Mouse (Mus musculus): Measurements from ENCODE around the gene Dnm1l. TPM values are rescaled to one million over a fixed set of nuclear protein-coding genes. Genes with fewer than 3 reads are reported as not detected.
"Not testable (repeated sequence)": the region's sequence is repeated elsewhere in the genome, so short reads cannot be mapped to it uniquely, and the experiment has no call there.

Dnm1l gene
- 34.3 and 35.5 TPM in 2 replicates for total RNA-seq (2015; ENCODE audit: low replicate concordance)
- 15.9 and 18.5 TPM in 2 replicates for total RNA-seq (2017; ENCODE audit: low replicate concordance)

DNA sequence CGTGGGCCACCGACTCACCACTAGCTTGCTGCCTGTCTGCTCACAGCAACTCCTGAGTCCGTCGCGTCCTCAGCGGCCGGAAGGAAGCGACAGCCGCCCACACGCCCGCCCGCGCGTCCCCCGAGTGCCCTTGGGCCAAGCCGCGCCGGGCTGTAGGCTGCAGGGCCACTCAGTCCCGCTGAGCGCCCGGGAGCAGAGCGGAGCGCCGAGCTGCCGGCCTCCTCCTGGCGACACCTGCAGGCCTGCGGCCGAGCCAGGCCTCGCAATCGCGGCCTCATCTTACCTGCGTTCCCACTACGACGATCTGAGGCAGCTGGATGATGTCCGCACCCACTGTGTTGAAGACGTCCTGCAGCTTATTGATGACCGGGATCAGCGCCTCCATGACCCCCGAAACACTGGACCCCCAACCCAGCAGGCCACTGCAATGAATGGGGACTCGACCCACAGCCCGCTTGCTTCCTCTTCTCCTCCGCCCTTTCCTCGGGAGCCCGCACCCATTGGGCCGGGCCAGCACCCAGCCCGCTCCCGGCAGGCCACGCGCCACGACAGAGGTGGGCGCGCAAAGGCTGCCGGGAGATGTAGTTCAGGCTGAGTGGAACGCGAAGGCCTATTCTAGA lies at the start of gene Dnm1l:
TSS of gene Dnm1l (minus strand) at position 479 of the 620 bp plus-strand sequence.
- peak; percentile 100 for ATAC-seq (replicated peaks; ENCODE audit: low FRiP score, poor library complexity, severe bottlenecking)

DNA sequence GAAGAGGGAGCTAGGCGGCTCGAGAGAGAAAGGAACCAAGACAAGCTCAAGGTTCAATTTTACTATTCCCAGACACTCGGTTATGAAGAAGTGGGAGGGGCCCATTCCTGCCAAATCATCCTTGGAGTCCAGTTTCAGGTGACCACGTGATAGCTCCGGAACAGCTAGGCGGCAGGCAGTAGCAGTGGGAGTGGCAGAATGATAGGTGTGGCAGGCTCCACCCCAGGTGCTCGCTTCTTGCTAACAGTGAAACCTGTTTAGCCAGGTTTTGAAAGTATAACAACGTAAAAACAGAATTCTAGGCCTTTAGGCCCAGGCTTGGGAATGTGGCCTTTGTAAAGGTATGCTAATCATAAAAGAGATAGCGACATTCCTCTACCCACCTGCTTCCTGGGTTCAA lies 8.5 kb upstream of the Dnm1l start:
- ATAC-seq (replicated peaks; ENCODE audit: low FRiP score, poor library complexity, severe bottlenecking), result not testable (repeated sequence)

DNA sequence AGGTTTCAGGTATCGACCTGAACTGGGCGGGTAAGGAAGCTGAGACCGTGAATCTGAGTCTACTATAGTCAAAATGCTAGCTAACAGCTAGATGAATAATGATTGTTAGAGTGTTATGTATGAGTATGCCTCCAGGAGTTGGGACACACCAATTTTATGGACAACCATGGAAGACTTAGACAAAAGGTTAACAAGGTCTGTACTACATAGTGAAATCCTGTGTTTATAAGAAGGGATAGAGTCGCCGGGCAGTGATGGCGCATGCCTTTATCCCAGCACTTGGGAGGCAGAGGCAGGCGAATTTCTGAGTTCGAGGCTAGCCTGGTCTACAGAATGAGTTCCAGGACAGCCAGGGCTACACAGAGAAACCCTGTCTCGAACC lies 333 bp upstream of the Dnm1l start:
- ATAC-seq (replicated peaks; ENCODE audit: low FRiP score, poor library complexity, severe bottlenecking), result not testable (repeated sequence)

DNA sequence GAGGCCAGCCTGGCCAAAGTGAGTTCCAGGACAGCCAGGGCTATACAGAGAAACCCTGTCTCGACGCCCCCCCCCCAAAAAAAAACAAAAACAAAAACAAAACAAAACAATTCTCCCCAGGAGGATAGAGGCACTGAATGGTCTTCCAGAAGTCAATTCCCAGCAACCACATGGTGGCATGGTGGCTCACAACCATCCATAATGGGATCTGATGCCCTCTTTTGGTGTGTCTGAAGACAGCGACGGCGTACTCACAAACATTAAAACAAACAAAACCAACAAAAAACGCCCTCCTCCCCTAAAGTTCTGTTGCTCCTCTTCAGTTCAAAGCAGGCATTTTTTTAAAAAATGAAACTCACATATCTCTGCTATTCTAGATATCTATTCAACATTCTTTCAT lies 851 bp downstream of the Dnm1l start:
- no peak for ATAC-seq (replicated peaks; ENCODE audit: low FRiP score, poor library complexity, severe bottlenecking)

DNA sequence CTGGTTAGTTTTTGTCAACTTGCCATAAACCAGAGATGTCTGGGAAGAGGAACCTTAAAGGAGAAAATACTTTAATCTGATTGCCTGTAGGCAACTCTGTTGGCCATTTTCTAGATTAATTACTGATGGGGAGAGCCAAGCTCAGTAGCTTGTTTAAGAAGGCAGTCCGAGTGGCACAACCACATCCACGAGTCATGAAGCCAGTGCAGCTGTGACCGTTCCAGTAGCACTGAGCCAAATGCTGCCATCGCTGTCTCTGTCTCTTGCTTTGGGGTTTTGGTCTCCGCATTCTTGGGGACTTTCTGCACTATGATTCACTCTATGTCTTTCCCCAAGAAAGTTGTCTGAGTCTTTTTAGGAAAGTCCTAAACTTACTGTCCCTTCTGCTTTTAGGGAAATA lies 12.3 kb downstream of the Dnm1l start:
- ATAC-seq (replicated peaks; ENCODE audit: low FRiP score, poor library complexity, severe bottlenecking), result no peak

DNA sequence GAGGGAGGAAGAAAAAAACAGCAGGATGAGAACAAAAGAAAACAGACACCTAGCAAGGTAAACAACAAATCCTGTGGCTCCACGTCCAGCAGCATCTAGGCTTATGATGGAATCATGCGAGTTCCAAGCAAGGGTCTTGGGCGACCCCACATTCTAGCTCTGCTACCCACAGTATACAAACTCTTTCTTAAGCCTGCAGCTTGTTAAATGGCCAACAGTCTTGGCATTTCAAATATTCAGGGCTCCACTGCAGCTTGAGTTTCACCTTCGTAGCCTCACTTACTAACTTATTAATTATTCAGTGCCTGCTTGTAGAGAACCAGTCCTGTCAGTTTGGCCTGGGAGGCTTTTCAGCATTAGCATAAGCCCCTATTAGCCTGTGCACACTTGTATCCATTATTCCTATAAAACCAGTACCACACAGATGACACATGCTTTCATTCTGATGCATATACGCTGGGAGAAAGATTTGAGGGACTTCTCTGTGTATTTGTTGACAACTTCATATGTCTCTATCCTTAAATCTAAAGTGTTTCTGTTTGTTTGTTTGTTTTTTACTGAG lies 32.9 kb downstream of the Dnm1l start:
- ATAC-seq (replicated peaks; ENCODE audit: low FRiP score, poor library complexity, severe bottlenecking), result no peak

DNA sequence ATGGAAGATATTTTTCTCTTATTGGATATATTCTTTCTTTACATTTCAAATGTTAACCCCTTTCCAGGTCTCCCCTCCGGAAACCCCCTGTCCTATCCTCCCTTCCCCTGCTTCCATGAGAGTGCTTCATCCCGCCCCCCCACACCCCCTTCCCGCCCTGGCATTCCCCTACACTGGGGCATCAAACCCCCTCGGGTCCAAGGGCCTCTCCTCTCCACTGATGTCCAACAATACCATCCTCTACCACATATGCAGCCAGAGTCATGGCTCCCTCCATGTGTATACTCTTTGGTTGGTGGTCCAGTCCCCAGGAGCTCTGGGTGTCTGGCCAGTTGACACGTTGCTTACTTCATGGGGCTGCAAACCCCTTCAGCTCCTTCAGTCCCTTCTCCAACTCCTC lies 47.4 kb downstream of the Dnm1l start:
- ATAC-seq (replicated peaks; ENCODE audit: low FRiP score, poor library complexity, severe bottlenecking), result no peak

DNA sequence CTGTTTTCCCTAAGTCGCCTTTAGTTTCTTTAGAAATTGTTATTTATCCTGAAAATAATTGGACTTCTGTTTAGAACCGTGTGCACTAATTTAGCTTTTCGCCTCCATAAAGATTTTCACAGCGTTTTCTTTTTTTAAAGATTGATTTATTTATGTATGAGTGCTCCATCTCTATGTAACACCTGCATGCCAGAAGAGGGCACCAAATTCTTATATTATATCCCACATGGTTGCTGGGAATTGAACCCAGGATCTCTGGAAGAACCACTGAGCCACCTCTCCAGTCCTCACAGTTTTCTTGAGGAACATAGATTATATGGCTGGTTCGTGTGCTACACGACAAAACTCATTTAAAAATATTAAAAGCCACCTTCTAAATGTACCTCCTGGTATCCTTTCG lies 54.9 kb downstream of the Dnm1l start:
- no peak for ATAC-seq (replicated peaks; ENCODE audit: low FRiP score, poor library complexity, severe bottlenecking)

DNA sequence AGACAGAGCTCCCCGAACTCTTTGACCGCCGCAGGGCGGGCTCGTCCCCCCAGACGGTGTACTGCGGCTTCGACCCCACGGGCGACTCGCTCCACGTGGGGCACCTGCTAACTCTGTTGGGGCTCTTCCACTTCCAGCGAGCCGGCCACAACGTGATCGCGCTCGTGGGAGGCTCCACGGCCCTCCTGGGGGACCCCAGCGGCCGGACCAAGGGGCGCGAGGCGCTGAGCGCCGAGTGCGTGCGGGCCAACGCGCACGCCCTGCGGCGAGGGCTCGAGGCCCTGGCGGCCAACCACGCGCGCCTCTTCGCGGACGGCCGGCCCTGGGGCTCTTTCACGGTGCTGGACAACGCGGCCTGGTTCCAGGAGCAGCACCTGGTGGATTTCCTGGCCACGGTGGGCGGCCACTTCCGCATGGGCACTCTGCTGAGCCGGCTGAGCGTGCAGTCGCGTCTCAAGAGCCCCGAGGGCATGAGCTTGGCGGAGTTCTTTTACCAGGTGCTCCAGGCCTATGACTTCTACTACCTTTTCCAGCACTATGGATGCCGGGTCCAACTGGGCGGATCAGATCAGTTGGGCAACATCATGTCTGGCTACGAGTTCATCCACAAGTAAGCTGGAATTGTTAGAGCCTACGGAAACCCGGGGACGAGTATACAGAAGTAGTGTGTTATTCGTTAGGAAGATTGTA lies 55.5 kb downstream of the Dnm1l start:
- no peak for ATAC-seq (replicated peaks; ENCODE audit: low FRiP score, poor library complexity, severe bottlenecking)

DNA sequence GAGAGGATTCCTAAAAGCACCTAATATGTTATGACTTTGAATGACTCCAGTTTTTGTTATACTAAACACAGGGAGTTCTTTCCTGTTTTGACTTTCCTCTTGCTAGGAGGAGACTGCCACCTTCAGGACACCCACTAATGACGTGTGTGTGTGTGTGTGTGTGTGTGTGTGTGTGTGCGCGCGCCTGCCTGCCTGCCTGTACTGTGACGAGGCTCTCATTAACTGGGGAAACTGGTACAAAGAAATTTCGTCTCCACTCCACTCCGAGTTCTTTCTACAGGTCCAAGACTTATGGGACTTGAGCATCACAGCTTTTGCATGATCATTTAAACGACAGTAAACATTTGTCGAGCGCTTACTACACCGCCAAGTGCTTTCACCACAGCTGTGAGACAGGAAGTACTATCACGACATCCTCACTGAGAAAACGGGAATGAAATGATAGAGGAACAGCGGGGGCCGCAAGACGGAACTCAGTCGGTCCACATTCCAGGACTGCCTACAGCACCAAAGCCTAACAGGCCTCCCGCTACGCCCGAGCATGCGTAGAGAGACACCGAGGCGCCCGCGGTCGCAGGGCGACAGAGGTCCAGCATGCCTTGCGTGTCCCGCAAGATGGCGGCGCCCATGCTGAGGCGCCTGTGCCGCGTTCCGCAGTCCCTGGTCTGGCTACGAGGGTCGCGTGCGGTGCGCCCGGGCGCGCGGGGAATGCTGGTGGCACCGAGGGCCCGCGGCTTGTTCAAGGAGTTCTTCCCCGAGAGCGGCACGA lies 56.2 kb downstream of the Dnm1l start, which contains the start of gene Yars2:
TSS of gene Yars2 (plus strand) at position 597 of the 769 bp plus-strand sequence.
- peak; percentile 99 for ATAC-seq (replicated peaks; ENCODE audit: low FRiP score, poor library complexity, severe bottlenecking)

DNA sequence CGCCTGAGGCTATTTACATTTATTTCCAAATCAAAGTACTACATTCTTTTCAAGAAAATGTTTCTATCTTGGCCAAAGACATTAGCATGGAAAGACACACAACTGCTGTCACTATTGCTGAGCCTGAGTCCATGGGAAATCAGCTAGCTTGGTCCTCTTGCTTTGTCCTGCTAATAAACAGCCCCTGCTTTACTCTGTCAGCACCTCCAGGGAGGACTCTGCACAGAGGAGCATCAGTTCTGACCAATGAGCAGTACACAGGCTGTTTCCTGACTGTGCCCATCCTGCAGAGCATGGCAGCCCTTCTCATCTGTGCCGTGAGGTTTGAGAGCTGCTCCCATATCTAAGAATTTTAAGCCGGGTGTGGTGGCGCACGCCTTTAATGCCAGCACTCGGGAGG lies 85.0 kb downstream of the Dnm1l start:
- no peak for ATAC-seq (replicated peaks; ENCODE audit: low FRiP score, poor library complexity, severe bottlenecking)

DNA sequence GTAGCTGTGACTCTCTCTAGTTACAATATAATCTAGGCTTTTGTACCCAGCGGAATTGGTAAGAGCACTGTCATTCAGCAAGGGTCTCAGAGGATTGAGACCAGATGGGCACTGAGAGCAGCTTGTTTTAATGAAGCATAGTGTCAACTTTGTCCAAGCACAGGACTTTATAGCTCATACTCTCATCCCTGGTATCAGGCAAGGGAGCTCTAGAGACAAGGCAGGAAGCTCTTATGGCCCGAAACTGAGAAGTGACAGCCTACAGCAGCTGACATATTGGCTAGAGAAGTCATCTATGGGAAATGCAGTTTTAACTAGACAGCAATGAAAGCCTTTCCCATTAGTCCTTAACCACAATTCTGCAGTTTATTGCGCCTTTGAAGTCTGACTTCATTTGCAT lies 85.8 kb downstream of the Dnm1l start:
- no peak for ATAC-seq (replicated peaks; ENCODE audit: low FRiP score, poor library complexity, severe bottlenecking)

DNA sequence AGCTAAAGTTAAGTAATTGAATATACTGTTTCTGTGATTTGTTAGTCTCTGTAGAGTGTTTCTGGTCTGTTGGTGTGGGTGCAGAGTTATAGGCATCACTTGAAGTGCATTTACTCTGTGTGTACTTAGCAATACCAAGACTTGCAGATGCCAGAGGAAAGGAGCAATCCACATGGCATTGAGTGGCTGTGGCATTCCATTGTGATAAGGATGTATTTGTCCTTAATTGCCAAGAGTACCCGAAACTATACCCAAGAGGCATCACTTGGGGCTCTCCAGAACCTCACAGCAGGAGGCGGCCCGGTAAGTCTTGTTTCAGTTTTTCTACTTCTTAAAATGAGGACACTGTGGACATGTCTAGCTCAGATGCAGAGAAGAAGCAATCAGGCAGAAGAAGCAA lies 96.3 kb downstream of the Dnm1l start:
- ATAC-seq (replicated peaks; ENCODE audit: low FRiP score, poor library complexity, severe bottlenecking), result no peak

Other genes starting within 250 kb of the Dnm1l start
- not detected in 2 replicates for gene Pkp2, start 145.6 kb downstream of the Dnm1l start, total RNA-seq (2015; ENCODE audit: low replicate concordance)
- 0.09 TPM in 1 of 2 replicates, not detected in the other for gene Pkp2, start 145.6 kb downstream of the Dnm1l start, total RNA-seq (2017; ENCODE audit: low replicate concordance)
- gene Yars2, start 56.0 kb downstream of the Dnm1l start, total RNA-seq (2015; ENCODE audit: low replicate concordance), result 7.3 and 18.8 TPM in 2 replicates
- 3.9 and 7.0 TPM in 2 replicates for gene Yars2, start 56.0 kb downstream of the Dnm1l start, total RNA-seq (2017; ENCODE audit: low replicate concordance)
- 8.6 and 14.0 TPM in 2 replicates for gene Fgd4, start 241.6 kb upstream of the Dnm1l start, total RNA-seq (2015; ENCODE audit: low replicate concordance)
- gene Fgd4, start 241.6 kb upstream of the Dnm1l start, total RNA-seq (2017; ENCODE audit: low replicate concordance), result 11.9 and 12.4 TPM in 2 replicates

Measured in erythroblast, adult 5-6 weeks (primary cell).